Mouse (Mus musculus): ENCODE measurements around the gene Nalcn. TPM values are rescaled to one million over a fixed set of nuclear protein-coding genes. Genes with fewer than 3 reads are reported as not detected.
"Not testable (repeated sequence)": the region's sequence is repeated elsewhere in the genome, so short reads cannot be mapped to it uniquely, and the experiment has no call there.

The Nalcn gene
- polyA plus RNA-seq (2014; fragmentation: Nextera tagmentation; extraction: Ambion mirVana) = 12.5 and 14.9 TPM in 2 replicates

- Histone ChIP-seq H3K36me3 (ENCODE audit: control insufficient read depth, insufficient read depth, low read length) (no peaks in the 10 kb centered on the region), H3K27me3 (ENCODE audit: control insufficient read depth, insufficient read depth, low read length) (no peaks in the 10 kb centered on the region), H3K4me1 (ENCODE audit: control insufficient read depth, insufficient read depth, low read length) (peaks cover 15% of the 10 kb centered on the region), H3K4me3 (replicated peaks; ENCODE audit: low read depth, low read length) (peak within 1 kb of the TSS; percentile 59), H3K9me3 (ENCODE audit: control insufficient read depth, low read length) (no peaks in the 10 kb centered on the region), H3K27ac (replicated peaks; ENCODE audit: low read depth, low read length) (peak within 1 kb of the TSS; percentile 90), H3K4me2 (ENCODE audit: low read length) (peak within 1 kb of the TSS; percentile 83), H3K9ac (replicated peaks; ENCODE audit: low read length) (peak within 1 kb of the TSS; percentile 83)
- under 1% methylated on average over 47 of the region's 47 CpGs for WGBS
- ATAC-seq (ENCODE audit: low FRiP score, low TSS enrichment) (peak; percentile 86), DNase-seq (peak; percentile 81)
These were observed at the start of gene Nalcn for GRCm38 (mm10) chr14:123626501-123627179. Gene Nalcn (minus strand): TSS chr14:123627144.

- not testable (repeated sequence) for H3K9ac ChIP-seq (replicated peaks; ENCODE audit: low read length); H3K27ac ChIP-seq (replicated peaks; ENCODE audit: low read depth, low read length); H3K9me3 ChIP-seq (ENCODE audit: control insufficient read depth, low read length); H3K36me3 ChIP-seq (ENCODE audit: control insufficient read depth, insufficient read depth, low read length); DNase-seq; ATAC-seq (ENCODE audit: low FRiP score, low TSS enrichment); H3K4me1 ChIP-seq (ENCODE audit: control insufficient read depth, insufficient read depth, low read length); H3K4me2 ChIP-seq (ENCODE audit: low read length); H3K27me3 ChIP-seq (ENCODE audit: control insufficient read depth, insufficient read depth, low read length); H3K4me3 ChIP-seq (replicated peaks; ENCODE audit: low read depth, low read length)
- WGBS = 88% methylated on average over 21 of the region's 21 CpGs
These were observed 44.1 kb upstream of the Nalcn start for GRCm38 (mm10) chr14:123671076-123671475.

GRCm38 (mm10) chr14:123664451-123664850, 37.5 kb upstream of the Nalcn start:
- no peak overlapping the region for H3K9ac ChIP-seq (replicated peaks; ENCODE audit: low read length)
- no peaks in the 10 kb centered on the region for H3K36me3 ChIP-seq (ENCODE audit: control insufficient read depth, insufficient read depth, low read length)
- no peak for ATAC-seq (ENCODE audit: low FRiP score, low TSS enrichment)
- H3K27me3 ChIP-seq (ENCODE audit: control insufficient read depth, insufficient read depth, low read length) = no peaks in the 10 kb centered on the region
- H3K4me1 ChIP-seq (ENCODE audit: control insufficient read depth, insufficient read depth, low read length) = 0 out of 2 replicates have a peak, but pooled peaks cover 4% of the 10 kb centered on the region
- H3K27ac ChIP-seq (replicated peaks; ENCODE audit: low read depth, low read length) = no peak overlapping the region
- no peak for DNase-seq
- H3K4me2 ChIP-seq (ENCODE audit: low read length) = no peak overlapping the region
- no peaks in the 10 kb centered on the region for H3K9me3 ChIP-seq (ENCODE audit: control insufficient read depth, low read length)
- no peak overlapping the region for H3K4me3 ChIP-seq (replicated peaks; ENCODE audit: low read depth, low read length)

GRCm38 (mm10) chr14:123663206-123663605, 36.3 kb upstream of the Nalcn start:
- no peaks in the 10 kb centered on the region for H3K27me3 ChIP-seq (ENCODE audit: control insufficient read depth, insufficient read depth, low read length)
- H3K4me3 ChIP-seq (replicated peaks; ENCODE audit: low read depth, low read length) = no peak overlapping the region
- DNase-seq (no peak), ATAC-seq (ENCODE audit: low FRiP score, low TSS enrichment) (no peak)
- H3K4me1 ChIP-seq (ENCODE audit: control insufficient read depth, insufficient read depth, low read length) = 0 out of 2 replicates have a peak, but pooled peaks cover 4% of the 10 kb centered on the region
- H3K9me3 ChIP-seq (ENCODE audit: control insufficient read depth, low read length) = no peaks in the 10 kb centered on the region
- no peaks in the 10 kb centered on the region for H3K36me3 ChIP-seq (ENCODE audit: control insufficient read depth, insufficient read depth, low read length)
- no peak overlapping the region for H3K27ac ChIP-seq (replicated peaks; ENCODE audit: low read depth, low read length)
- no peak overlapping the region for H3K9ac ChIP-seq (replicated peaks; ENCODE audit: low read length)
- no peak overlapping the region for H3K4me2 ChIP-seq (ENCODE audit: low read length)

GRCm38 (mm10) chr14:123662386-123662785, 35.4 kb upstream of the Nalcn start:
- DNase-seq = no peak
- H3K9me3 ChIP-seq (ENCODE audit: control insufficient read depth, low read length) = no peaks in the 10 kb centered on the region
- H3K27me3 ChIP-seq (ENCODE audit: control insufficient read depth, insufficient read depth, low read length) = no peaks in the 10 kb centered on the region
- no peak overlapping the region for H3K4me2 ChIP-seq (ENCODE audit: low read length)
- 81% methylated on average over 1 of the region's 1 CpGs for WGBS
- ATAC-seq (ENCODE audit: low FRiP score, low TSS enrichment) = no peak
- H3K4me3 ChIP-seq (replicated peaks; ENCODE audit: low read depth, low read length) = no peak overlapping the region
- H3K27ac ChIP-seq (replicated peaks; ENCODE audit: low read depth, low read length) = no peak overlapping the region
- 0 out of 2 replicates have a peak, but pooled peaks cover 4% of the 10 kb centered on the region for H3K4me1 ChIP-seq (ENCODE audit: control insufficient read depth, insufficient read depth, low read length)
- no peak overlapping the region for H3K9ac ChIP-seq (replicated peaks; ENCODE audit: low read length)
- no peaks in the 10 kb centered on the region for H3K36me3 ChIP-seq (ENCODE audit: control insufficient read depth, insufficient read depth, low read length)

GRCm38 (mm10) chr14:123661091-123661491, 34.1 kb upstream of the Nalcn start:
- WGBS = 18% methylated on average over 20 of the region's 20 CpGs
- Histone ChIP-seq H3K9ac (replicated peaks; ENCODE audit: low read length) (no peak overlapping the region), H3K9me3 (ENCODE audit: control insufficient read depth, low read length) (no peaks in the 10 kb centered on the region), H3K27ac (replicated peaks; ENCODE audit: low read depth, low read length) (peak overlapping the region; percentile 52; the same call in 1 of the 2 replicates), H3K36me3 (ENCODE audit: control insufficient read depth, insufficient read depth, low read length) (no peaks in the 10 kb centered on the region), H3K4me1 (ENCODE audit: control insufficient read depth, insufficient read depth, low read length) (0 out of 2 replicates have a peak, but pooled peaks cover 4% of the 10 kb centered on the region), H3K4me2 (ENCODE audit: low read length) (peak overlapping the region; percentile 32; the same call in 1 of the 2 replicates), H3K4me3 (replicated peaks; ENCODE audit: low read depth, low read length) (no peak overlapping the region), H3K27me3 (ENCODE audit: control insufficient read depth, insufficient read depth, low read length) (no peaks in the 10 kb centered on the region)
- DNase-seq (peak; percentile 76), ATAC-seq (ENCODE audit: low FRiP score, low TSS enrichment) (peak; percentile 88)

GRCm38 (mm10) chr14:123659921-123660385, 33.0 kb upstream of the Nalcn start, which contains the start of gene Itgbl1:
Gene Itgbl1 (plus strand): TSS chr14:123659971.
- DNase-seq (peak; percentile 8), ATAC-seq (ENCODE audit: low FRiP score, low TSS enrichment) (peak; percentile 24; the same call in 1 of the 2 replicates)
- no peak within 1 kb of the TSS for H3K27ac ChIP-seq (replicated peaks; ENCODE audit: low read depth, low read length)
- no peaks in the 10 kb centered on the region for H3K36me3 ChIP-seq (ENCODE audit: control insufficient read depth, insufficient read depth, low read length)
- H3K9me3 ChIP-seq (ENCODE audit: control insufficient read depth, low read length) = no peaks in the 10 kb centered on the region
- H3K4me1 ChIP-seq (ENCODE audit: control insufficient read depth, insufficient read depth, low read length) = 0 out of 2 replicates have a peak, but pooled peaks cover 4% of the 10 kb centered on the region
- no peak within 1 kb of the TSS for H3K4me3 ChIP-seq (replicated peaks; ENCODE audit: low read depth, low read length)
- 37% methylated on average over 7 of the region's 7 CpGs for WGBS
- no peak within 1 kb of the TSS for H3K9ac ChIP-seq (replicated peaks; ENCODE audit: low read length)
- H3K27me3 ChIP-seq (ENCODE audit: control insufficient read depth, insufficient read depth, low read length) = no peaks in the 10 kb centered on the region
- no peak within 1 kb of the TSS for H3K4me2 ChIP-seq (ENCODE audit: low read length)

- no peaks in the 10 kb centered on the region for H3K9me3 ChIP-seq (ENCODE audit: control insufficient read depth, low read length)
- H3K36me3 ChIP-seq (ENCODE audit: control insufficient read depth, insufficient read depth, low read length) = no peaks in the 10 kb centered on the region
- DNase-seq (peak; percentile 26), ATAC-seq (ENCODE audit: low FRiP score, low TSS enrichment) (no peak; the same call in 1 of the 2 replicates)
- H3K27ac ChIP-seq (replicated peaks; ENCODE audit: low read depth, low read length) = peak overlapping the region; percentile 90
- peak overlapping the region; percentile 59 for H3K4me3 ChIP-seq (replicated peaks; ENCODE audit: low read depth, low read length)
- H3K4me2 ChIP-seq (ENCODE audit: low read length) = peak overlapping the region; percentile 83
- peaks cover 15% of the 10 kb centered on the region for H3K4me1 ChIP-seq (ENCODE audit: control insufficient read depth, insufficient read depth, low read length)
- no peaks in the 10 kb centered on the region for H3K27me3 ChIP-seq (ENCODE audit: control insufficient read depth, insufficient read depth, low read length)
- WGBS = 48% methylated on average over 3 of the region's 3 CpGs
- H3K9ac ChIP-seq (replicated peaks; ENCODE audit: low read length) = peak overlapping the region; percentile 83
These were observed 227 bp upstream of the Nalcn start for GRCm38 (mm10) chr14:123627180-123627562.

- DNase-seq (peak; percentile 63), ATAC-seq (ENCODE audit: low FRiP score, low TSS enrichment) (no peak)
- Histone ChIP-seq H3K9ac (replicated peaks; ENCODE audit: low read length) (no peak overlapping the region), H3K9me3 (ENCODE audit: control insufficient read depth, low read length) (no peaks in the 10 kb centered on the region), H3K4me3 (replicated peaks; ENCODE audit: low read depth, low read length) (no peak overlapping the region), H3K4me2 (ENCODE audit: low read length) (no peak overlapping the region), H3K36me3 (ENCODE audit: control insufficient read depth, insufficient read depth, low read length) (no peaks in the 10 kb centered on the region), H3K4me1 (ENCODE audit: control insufficient read depth, insufficient read depth, low read length) (peaks cover 15% of the 10 kb centered on the region), H3K27ac (replicated peaks; ENCODE audit: low read depth, low read length) (no peak overlapping the region), H3K27me3 (ENCODE audit: control insufficient read depth, insufficient read depth, low read length) (no peaks in the 10 kb centered on the region)
- 3% methylated on average over 1 of the region's 1 CpGs for WGBS
These were observed 4.0 kb downstream of the Nalcn start for GRCm38 (mm10) chr14:123622969-123623368.
